Mouse (Mus musculus) natural killer cell, adult 2 months (primary cell): ENCODE measurements around the gene Chka.

Experiments
- DNase-seq, 2 experiments: peaks; one replicate each; pipeline ENCODE4 v3.0.0; 2022; ENCODE audit warnings: low spot score in 2 of 2

Chka gene

DNA sequence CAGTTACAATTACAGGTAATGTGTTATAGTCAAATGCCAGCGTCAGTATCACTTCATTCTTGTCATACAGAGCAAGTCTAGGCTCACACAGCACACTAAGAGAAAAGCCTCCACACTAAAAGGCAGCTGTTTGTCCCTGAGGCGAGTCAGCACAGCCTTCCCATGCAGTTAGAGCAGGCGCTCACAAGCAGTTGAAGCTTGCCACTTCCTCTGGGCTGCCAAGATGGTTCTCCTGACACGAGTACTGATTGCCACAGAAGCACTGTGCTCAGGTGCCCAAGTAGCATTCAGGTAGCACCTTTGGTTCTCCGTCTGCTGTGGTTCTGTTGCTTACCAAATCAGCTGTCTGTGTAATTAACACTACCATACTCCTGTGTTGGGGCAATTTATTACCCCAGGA, 37.5 kb downstream of the Chka start:
- no peak for DNase-seq

GRCm38 (mm10) chr19:3890181-3890580, 38.6 kb downstream of the Chka start:
- DNase-seq = peak in 1 of 2 experiments; percentile 48

DNA sequence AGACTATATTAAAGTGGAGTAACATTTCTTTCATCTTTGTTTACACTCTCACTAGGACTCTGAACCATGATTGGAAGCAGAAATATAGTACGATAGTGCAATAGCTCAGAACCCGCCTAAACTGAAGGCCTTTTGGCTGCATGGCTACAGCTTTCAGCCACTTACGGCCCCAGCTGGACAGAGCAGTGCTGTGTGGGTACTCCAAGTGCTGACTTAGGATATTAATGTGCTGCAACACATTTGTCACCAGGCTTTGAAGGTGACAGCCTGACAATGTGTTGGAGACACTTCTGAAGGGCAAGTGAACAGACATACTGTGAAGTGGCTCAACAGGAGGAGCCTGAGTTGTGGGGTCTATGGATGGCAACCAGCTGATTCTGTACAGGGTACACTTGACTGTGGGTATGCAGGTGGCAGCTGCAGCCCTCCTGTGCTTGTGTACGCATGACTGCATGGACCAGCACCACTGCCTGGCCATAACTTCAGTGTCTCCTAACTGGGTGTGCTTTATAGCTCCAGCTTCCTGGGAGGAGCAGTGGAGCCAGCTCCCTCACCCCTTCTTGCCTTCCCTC, 42.1 kb downstream of the Chka start:
- no peak for DNase-seq

DNA sequence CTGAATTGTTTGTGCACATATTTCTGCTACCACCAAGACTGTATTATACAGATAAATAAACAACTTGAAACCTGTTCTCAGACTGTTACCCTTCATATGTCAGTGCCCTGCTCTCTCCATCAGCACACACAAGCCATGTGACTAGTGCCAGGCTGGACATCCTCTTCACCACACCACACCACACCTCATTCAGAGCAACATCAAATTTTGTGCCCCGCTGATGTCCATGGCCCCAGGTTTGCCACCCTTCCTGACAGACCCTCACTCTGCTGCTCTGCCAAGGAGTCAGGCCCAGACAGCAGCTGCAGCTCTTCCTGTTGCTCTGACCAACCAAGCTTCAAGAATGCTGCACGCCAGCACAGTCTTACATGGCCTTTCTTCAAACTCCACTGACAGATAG, 42.7 kb downstream of the Chka start:
- no peak for DNase-seq

DNA sequence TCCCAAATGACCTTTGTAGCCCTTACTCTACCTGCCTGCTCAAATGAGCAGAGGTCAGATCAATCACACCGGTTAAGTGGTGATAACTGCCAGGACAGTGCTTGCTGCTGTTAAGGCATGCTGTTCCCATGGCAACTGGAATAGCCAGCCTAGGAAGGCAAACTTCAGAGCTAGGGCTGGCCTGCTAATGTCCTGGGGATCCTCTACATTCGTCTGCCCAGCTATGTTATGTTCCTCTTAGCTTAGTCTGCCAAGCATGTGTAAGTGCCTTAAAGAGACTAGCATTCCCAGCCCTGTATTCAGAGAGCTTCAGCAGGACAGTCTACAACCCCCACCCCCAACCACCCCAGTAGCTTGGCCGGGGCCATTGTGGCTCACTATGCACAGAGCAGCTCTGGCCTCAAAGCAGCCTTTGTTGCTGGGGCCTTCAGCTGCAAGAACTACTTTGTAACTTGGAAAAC, 43.6 kb downstream of the Chka start:
- DNase-seq = no peak

- no peak for DNase-seq
These were observed 44.6 kb downstream of the Chka start for GRCm38 (mm10) chr19:3896208-3896607.

DNA sequence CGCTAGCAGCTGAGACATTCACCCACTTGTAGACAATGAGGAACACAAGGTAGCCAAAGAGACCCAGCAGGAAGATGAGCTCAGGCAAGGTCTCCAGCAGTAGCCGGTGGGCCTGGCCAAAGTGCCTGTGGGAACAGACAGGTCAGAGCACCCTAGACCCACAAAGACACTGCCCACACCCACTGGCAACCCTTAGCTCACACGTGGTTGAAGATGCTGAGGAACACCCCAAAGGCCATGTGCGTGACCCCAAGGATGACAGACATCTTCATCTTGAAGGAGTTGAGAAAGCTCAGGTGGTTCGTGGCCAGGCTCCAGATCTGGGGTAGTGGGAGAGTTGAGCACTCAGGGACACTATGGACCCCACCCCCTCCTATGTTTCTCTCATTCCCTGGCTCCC, 46.0 kb downstream of the Chka start:
- no peak for DNase-seq

- peak in 1 of 2 experiments; percentile 55 for DNase-seq
These were observed 47.4 kb downstream of the Chka start for GRCm38 (mm10) chr19:3898952-3899351.

GRCm38 (mm10) chr19:3899618-3900017, 48.0 kb downstream of the Chka start:
- no peak for DNase-seq

GRCm38 (mm10) chr19:3902966-3903365, 51.4 kb downstream of the Chka start:
- no peak for DNase-seq

GRCm38 (mm10) chr19:3903648-3904362, 52.2 kb downstream of the Chka start:
- DNase-seq = no peak

- no peak for DNase-seq
These were observed 52.7 kb downstream of the Chka start for GRCm38 (mm10) chr19:3904363-3904675.

GRCm38 (mm10) chr19:3905261-3905969, 53.8 kb downstream of the Chka start:
- peak; percentile 33 to 49 for DNase-seq

DNA sequence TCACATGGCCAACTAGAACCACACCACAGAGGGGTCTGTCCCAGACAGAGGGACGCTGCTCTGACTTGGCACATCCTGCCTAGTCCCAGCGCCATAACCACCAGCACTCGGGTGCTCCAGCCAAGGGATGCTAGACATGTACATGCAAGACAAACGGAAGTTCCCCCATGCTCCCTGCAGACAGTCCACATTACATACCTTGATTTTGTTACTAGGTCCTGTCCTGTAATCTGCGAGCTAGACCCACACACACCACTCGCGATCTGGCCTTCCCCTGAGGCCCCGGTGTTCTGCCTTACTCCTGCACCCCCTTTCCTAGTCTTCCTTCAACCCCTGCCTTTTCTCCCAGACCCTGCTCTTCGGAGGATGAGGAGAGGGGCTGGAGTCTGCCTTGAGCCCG, 54.8 kb downstream of the Chka start:
- DNase-seq = peak; percentile 29 to 39

DNA sequence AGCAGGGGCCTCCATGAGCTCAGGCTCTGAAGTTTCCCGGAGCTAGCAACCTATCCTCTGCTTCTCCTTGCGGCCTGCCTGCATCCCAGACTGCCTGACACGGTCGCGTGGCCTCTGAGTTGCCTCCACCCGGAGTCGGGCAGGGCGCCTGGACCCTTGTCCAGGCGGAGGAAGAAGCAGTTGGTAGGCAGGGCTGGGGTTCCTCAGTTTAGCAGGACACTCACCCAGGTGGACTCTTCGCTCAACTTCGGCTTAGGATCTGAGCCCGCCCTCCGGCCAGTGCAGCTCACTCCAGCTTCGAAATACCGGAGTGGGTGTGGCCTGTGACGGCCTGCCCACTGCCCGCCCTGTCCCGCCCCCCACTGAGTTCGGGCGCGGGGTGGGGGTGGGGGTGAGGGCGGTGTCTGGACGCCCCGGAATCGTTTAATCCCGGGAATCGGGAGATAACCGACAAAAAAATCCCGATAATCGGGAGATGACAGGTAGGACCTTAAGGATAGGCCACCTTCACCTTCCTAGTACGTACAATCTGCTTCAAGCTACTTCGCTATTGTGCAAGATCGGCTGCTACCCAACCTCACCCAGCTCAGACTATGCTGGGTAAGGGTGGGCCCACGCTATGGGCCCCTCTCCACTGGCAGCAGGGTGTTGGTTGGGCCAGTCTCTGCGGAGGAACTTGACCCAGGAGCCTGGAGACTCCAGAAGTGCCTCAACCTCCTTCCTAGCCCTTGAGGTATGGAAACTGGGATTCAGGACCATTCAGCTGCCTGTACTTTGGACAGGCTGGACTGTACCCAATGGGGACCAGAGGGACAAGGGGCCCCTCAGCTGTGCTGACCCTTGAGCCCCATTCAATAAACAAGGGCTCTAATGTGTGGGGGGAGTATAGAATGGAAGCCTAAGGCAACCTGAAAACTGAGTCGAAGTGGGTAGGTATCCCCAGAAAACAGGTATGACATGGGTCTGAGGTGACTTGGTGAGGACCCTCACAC, 55.5 kb downstream of the Chka start, which contains the start of gene Tcirg1:
TSS of gene Tcirg1 (minus strand) at position 339 of the 992 bp plus-strand sequence.
- DNase-seq = peak; percentile 60 to 62

DNA sequence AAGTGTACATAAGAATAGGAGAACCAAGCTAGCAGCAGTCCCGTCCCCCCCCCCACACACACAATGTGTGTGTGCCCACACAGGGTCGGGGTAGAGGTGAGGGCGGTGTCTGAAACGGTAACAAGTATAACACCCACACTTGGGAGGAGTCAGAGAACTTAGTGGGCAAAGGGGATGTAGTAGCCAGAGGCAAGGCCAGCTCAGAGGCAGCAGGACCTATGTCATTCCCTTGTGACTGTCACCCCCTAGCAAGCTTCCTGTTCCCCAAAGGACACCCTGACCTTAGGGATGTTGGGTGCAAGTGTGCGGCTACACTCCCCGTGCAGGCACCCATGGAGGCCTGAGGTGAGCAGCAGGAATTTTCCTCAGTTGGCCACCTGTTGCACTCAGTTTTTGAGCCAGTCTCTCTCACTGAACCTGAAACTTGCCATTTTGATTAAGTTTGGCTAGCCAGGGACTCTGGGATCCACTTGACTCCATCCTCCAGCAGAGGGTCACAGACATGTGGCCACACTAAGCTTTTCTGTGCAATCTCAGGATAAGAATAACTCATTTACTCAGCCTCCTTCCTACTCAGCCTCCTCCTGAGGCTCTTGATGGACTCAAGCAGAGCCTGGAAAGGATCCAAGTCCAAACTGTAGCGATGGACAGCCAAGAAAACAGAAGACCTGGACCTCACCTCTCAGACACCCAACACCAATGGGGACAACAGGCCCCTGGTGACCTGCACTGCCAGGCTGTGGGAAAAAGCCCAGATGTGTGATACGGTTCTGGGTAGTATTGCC, 56.5 kb downstream of the Chka start:
- no peak for DNase-seq

GRCm38 (mm10) chr19:3910206-3910605, 58.6 kb downstream of the Chka start:
- no peak for DNase-seq

GRCm38 (mm10) chr19:3912337-3913204, 61.0 kb downstream of the Chka start, which contains the start of gene Ndufs8:
Gene Ndufs8 (minus strand): TSS chr19:3912774.
- peak; percentile 93 to 94 for DNase-seq

DNA sequence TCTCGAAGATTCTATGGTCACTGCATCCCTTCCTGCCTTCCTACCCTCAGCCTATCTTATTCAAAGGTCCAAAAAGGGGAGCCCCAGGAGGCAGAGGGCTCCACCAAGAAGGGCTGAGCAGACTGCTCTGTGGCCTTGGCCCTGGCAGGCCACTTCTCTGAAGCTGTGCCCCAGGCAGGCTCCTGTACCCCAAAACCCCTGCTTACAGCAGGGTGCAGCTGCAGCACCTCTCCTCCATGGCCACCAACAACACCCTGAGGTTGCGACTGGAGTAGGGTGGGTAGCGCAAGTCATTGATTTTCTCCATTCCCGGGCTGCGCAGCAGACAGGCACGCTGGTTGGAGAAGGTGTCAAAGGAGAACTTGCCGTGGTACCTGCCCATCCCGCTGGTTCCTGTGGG, 62.1 kb downstream of the Chka start:
- DNase-seq = no peak

DNA sequence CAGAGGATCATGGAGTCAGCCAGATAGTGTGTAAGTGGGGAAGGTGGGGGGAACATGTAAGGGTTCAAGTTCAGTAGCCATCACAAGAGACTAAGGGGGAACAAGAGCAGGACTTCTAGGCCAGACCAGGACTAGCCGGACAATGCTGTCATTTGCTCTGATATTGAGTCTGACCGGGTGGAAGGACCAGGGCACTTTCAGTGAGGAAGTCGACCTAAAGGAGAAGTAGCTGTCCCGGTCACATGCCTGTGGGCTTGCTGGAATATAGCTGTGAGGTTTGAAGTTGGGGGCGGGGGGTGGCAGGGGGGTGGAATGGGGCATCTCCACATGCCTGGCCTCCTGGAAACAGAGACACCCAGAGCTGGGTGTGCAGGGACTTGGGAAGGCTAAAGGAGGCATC, 63.0 kb downstream of the Chka start:
- DNase-seq = no peak
